Mouse (Mus musculus): Measurements from ENCODE around the gene Upk3a. TPM values are rescaled to one million over a fixed set of nuclear protein-coding genes. Genes with fewer than 3 reads are reported as not detected.

Gene Upk3a
- total RNA-seq, 2 experiments from 2014 or later, result not detected

DNA sequence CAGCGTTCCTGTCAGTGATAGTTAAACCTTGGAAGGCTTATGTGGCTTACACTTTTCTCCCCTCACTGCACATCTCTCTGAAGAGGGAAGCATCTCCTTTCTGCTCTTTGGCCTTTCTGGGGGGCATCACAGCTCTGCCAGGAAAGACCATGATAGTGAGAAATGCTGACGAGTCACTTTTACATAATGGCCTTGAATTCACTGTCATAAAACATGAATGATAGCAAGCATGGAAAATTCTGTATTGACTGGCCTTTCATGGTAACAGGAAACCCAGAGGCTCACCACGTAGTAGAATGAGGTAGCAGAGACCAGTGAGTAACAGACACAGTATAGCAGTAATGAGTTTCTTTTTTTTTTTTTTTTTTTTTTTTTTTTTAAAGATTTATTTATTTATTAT lies 37.2 kb downstream of the Upk3a start:
- DNase-seq, result no peak

DNA sequence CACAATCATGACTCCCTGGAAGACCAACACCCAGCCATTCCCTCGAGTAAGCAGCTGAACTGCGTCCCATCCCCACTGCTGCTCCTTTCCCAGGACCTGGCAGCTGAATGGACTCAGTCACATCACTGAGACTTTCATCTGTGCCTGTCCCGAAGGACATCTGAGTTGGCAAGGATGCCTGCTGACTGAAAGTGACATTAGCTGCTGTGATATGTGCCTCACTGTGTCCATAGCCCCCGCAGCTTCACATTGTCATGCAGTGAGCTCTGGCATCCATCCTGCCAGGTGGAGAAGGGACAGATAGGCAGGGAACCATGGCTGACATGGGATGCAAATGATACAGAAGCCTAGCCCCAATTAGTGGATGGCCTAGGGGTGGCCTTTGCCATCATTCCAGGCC lies 38.2 kb downstream of the Upk3a start:
- no peak for DNase-seq

DNA sequence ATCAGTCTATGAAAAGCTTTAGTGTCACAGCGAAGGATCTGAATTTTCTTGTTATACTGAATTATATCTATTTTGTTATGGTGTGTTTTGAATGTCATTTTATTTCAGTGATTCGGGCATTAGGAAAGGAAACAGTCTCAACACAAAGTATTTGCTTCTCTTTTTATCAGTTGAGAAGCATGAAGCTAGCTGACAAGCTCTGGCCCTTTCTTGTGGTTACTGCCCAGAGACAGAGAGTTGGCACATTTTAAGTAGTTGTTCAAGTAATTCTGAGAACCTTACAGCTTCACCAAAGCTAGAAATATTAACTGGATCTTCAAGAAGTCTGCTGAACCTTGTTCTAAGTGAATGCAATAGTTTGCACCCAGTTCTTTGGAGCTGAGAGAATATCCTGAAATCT lies 46.5 kb downstream of the Upk3a start:
- no peak for DNase-seq

DNA sequence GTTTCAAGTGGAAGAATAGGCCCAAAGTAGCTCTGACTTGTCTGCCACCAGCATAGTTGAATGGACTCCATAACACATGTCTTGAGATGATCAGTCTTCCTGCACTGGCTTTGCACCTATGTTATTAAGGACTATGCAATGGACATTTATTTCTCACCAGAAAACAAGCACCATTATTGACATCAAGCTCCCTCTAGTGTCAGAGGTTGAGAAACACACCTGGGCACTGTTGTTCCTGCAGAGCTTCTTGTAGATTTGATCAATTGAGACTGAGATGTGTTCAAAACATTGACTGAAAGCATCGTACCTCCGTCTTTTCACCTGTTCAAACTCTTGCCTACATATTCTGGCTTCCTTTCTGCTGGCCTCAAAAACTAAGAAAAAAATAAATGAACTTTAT lies 53.6 kb downstream of the Upk3a start:
- peak; percentile 52 for DNase-seq

Other genes starting within 250 kb of the Upk3a start
- 1 to 10 TPM in 1 of 2 experiments, under 1 TPM in 1; 0.68 to 1.5 TPM for gene Phf21b, start 161.1 kb upstream of the Upk3a start, total RNA-seq (2021)
- gene Gm29666, start 97.1 kb upstream of the Upk3a start, total RNA-seq (2021), result under 1 TPM; 0.19 to 0.34 TPM
- gene Nup50, start 93.7 kb upstream of the Upk3a start, total RNA-seq (2021), result 10 to 100 TPM; 27.7 to 27.8 TPM
- gene 5031439G07Rik, start 28.6 kb upstream of the Upk3a start, total RNA-seq (2021), result 10 to 100 TPM; 22.2 to 23.8 TPM
- 10 to 100 TPM; 14.6 to 14.9 TPM for gene Fam118a, start 11.8 kb downstream of the Upk3a start, total RNA-seq (2021)
- under 1 TPM; 0.11 to 0.12 TPM for gene Smc1b, start 114.8 kb downstream of the Upk3a start, total RNA-seq (2021)
- not detected for gene Ribc2, start 114.9 kb downstream of the Upk3a start, total RNA-seq (2021)
- 10 to 100 TPM; 69.2 to 71.4 TPM for gene Fbln1, start 188.8 kb downstream of the Upk3a start, total RNA-seq (2021)

All from heart, postnatal 4 days (tissue).